Mouse (Mus musculus) urinary bladder, adult 18-20 months (tissue): ENCODE results near the gene Nynrin.
A peak's percentile ranks its signal among the peaks of the same experiment; 100 is the strongest.

Experiments
- DNase-seq, 2 experiments: peaks; one replicate each; pipeline ENCODE4 v3.0.0; 2022; ENCODE audit warnings: low spot score in 2 of 2, mixed read lengths in 2 of 2

Nynrin gene

GRCm38 (mm10) chr14:55840853-55841366 lies 12.9 kb upstream of the Nynrin start:
- no peak for DNase-seq

GRCm38 (mm10) chr14:55842794-55843193 lies 11.0 kb upstream of the Nynrin start:
- DNase-seq: no peak

- no peak for DNase-seq
Measured at GRCm38 (mm10) chr14:55845506-55846294, 8.1 kb upstream of the Nynrin start.

- DNase-seq: no peak
Measured at GRCm38 (mm10) chr14:55850885-55851284, 2.9 kb upstream of the Nynrin start.

- DNase-seq: no peak
Measured at GRCm38 (mm10) chr14:55852646-55853551, 911 bp upstream of the Nynrin start.

GRCm38 (mm10) chr14:55854406-55855100 lies 743 bp downstream of the Nynrin start:
- no peak for DNase-seq

GRCm38 (mm10) chr14:55855101-55855561 lies 1.3 kb downstream of the Nynrin start:
- no peak for DNase-seq

- no peak for DNase-seq
Measured at GRCm38 (mm10) chr14:55857588-55857987, 3.8 kb downstream of the Nynrin start.

GRCm38 (mm10) chr14:55862186-55862585 lies 8.4 kb downstream of the Nynrin start:
- DNase-seq: no peak

- no peak for DNase-seq
Measured at GRCm38 (mm10) chr14:55862970-55863369, 9.2 kb downstream of the Nynrin start.

GRCm38 (mm10) chr14:55863773-55864172 lies 10.0 kb downstream of the Nynrin start:
- DNase-seq: peak in 1 of 2 experiments; percentile 65

- DNase-seq: no peak
Measured at GRCm38 (mm10) chr14:55866962-55867361, 13.2 kb downstream of the Nynrin start.

- DNase-seq: no peak
Measured at GRCm38 (mm10) chr14:55868230-55869026, 14.6 kb downstream of the Nynrin start.

GRCm38 (mm10) chr14:55869538-55869937 lies 15.7 kb downstream of the Nynrin start:
- DNase-seq: no peak

- DNase-seq: no peak
Measured at GRCm38 (mm10) chr14:55872039-55872438, 18.2 kb downstream of the Nynrin start.

- DNase-seq: no peak
Measured at GRCm38 (mm10) chr14:55872551-55872950, 18.7 kb downstream of the Nynrin start.

GRCm38 (mm10) chr14:55873242-55873713 lies 19.5 kb downstream of the Nynrin start:
- no peak for DNase-seq

GRCm38 (mm10) chr14:55873714-55874683 lies 20.2 kb downstream of the Nynrin start:
- DNase-seq: peak; percentile 55 to 65
